Mouse (Mus musculus) forebrain, embryonic 14.5 days (tissue): ENCODE results near the gene Cnr2. TPM values are rescaled to one million over a fixed set of nuclear protein-coding genes. Genes with fewer than 3 reads are reported as not detected.
A peak's percentile ranks its signal among the peaks of the same experiment; 100 is the strongest.

Experiments used
- ATAC-seq: fragments of 200-750 bp; cut with Nextera tagmentation; 2 replicates; pipeline ENCODE4 v1.8.0; 2017; ENCODE audit warnings: mild to moderate bottlenecking, moderate library complexity
- DNase-seq: peaks from one replicate; pipeline ENCODE4 v3.0.0-alpha.2; 2015; ENCODE audit warnings: low spot score
- H3K27ac ChIP-seq: fragments of 300-500 bp; sonication (generic); 2 replicates; pipeline ENCODE4 v1.5.1; 2014; ENCODE audit warnings: low read depth, mild to moderate bottlenecking, control low read depth, low read length, moderate library complexity
- H3K27me3 ChIP-seq: fragments of 300-500 bp; sonication (generic); replicated peaks from 2 replicates; pipeline ENCODE4 v1.6.1; 2014; ENCODE audit warnings: low read length, control low read depth, mixed read lengths; ENCODE audit not compliant: control insufficient read depth, insufficient read depth
- H3K36me3 ChIP-seq: fragments of 300-500 bp; sonication (generic); 2 replicates; pipeline ENCODE4 v1.6.1; 2014; ENCODE audit warnings: low read length, control low read depth; ENCODE audit not compliant: control insufficient read depth, insufficient read depth
- H3K4me1 ChIP-seq: fragments of 300-500 bp; sonication (generic); 2 replicates; pipeline ENCODE4 v1.6.1; 2014; ENCODE audit warnings: antibody characterized with exemption, low read length, control low read depth; ENCODE audit not compliant: control insufficient read depth, insufficient read depth
- H3K4me2 ChIP-seq: fragments of 300-500 bp; sonication (generic); 2 replicates; pipeline ENCODE4 v1.6.1; 2014; ENCODE audit warnings: mild to moderate bottlenecking, control low read depth, low read length
- H3K4me3 ChIP-seq: fragments of 300-500 bp; sonication (generic); 2 replicates; pipeline ENCODE4 v1.5.1; 2014; ENCODE audit warnings: low read depth, low read length, control low read depth
- H3K9ac ChIP-seq: fragments of 300-500 bp; sonication (generic); 2 replicates; pipeline ENCODE4 v1.6.1; 2014; ENCODE audit warnings: mild to moderate bottlenecking, low read length, control low read depth, moderate library complexity
- H3K9me3 ChIP-seq: fragments of 300-500 bp; sonication (generic); replicated peaks from 2 replicates; pipeline ENCODE4 v1.6.1; 2016; ENCODE audit warnings: low read length, control low read depth, mixed read lengths; ENCODE audit not compliant: control insufficient read depth
- WGBS: fragments of 180-500 bp; shearing (Covaris S2); extraction: QIAGEN DNeasy Blood & Tissue Kit; methylation state at CpG from one replicate; pipeline ENCODE4 v1.1.7; 2014; 5-methylcytosine and 5-hydroxymethylcytosine counted together
- polyA plus RNA-seq: library from polyadenylated mRNA; unstranded; fragments of >200 nt; fragmentation: Nextera tagmentation; extraction: Ambion mirVana; gene quantifications from 2 replicates; pipeline ENCODE4 v1.2.1, GENCODE M21; 2014

Gene Cnr2
- polyA plus RNA-seq, 1 experiment from 2014 or later: 0.10 TPM

DNA sequence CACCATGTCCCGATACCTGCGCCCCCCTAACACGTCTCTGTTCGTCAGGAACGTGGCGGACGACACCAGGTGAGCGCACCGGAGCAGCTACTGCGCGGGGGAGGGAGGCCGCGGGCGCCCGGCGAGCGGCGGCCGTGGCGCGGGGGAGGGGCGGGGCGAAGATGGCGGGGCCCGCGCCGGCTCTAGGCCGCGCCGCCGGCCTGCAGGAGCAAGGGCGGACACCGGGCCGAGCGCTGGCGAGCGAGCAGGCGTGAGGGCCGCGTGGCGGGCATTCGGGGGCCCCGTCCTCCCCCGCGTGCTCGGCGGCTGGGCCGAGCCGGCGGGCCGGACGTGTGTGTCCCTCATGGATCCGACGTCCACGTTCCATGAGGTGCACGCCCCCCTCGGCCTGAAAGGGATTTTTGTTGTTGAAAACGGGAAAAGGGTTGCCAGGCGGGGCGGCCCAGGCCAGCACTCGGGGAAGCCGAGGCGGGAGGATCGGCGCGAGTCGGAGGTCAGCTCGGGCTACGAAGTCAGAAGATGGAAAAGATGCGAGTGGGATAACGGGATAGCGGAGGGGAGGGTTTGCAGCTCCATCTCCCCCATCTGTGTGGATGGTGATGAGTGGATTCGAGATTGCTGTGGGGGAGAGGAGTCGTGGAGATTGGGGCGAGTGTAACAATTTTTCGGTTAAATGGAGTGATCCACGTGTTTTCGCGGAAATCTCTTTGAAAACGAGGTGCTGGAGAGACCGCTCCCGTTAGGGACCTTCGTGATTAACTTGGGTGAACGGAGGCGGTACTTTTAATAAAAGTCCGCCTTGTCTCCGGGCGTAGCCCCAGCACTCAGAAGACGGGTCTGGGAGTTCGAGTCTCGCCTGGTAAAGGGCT is 38.7 kb upstream of the Cnr2 start:
- Histone ChIP-seq H3K9me3 (no peaks in the 10 kb centered on the region), H3K27me3 (no peaks in the 10 kb centered on the region), H3K4me3 (peak overlapping the region; percentile 94), H3K4me2 (peak overlapping the region; percentile 65), H3K9ac (peak overlapping the region; percentile 89), H3K36me3 (no peaks in the 10 kb centered on the region), H3K27ac (peak overlapping the region; percentile 99), H3K4me1 (peaks cover 22% of the 10 kb centered on the region)
- peak; percentile 73 for ATAC-seq
- under 1% methylated on average over 67 of the region's 91 CpGs for WGBS
- DNase-seq: peak; percentile 73

DNA sequence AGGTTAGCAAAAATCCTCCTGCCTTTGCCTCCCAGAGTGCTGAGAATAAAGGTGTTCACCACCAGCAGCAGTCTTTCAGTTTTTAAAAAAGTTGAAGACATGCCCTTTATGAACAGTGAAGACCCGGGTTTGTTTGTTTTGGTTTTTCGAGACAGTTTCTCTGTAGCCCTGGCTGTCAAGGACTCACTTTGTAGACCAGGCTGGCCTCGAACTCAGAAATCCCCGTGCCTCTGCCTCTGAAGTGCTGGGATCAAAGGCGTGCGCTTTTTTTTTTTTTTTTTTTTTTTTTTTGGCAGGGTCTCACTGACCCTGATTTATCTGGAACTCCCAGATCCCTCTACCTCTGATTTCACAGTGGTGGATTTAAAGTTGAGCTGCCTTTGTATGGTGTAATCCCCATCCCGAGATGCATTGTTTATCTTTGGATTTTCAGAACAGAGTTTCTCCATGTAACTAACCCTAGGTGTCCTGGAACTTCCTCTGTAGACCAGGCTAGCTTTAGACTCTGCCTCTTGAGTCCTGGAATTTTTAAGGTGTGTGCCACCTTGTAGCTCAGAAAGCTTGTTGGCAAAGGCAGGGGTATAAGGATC is 37.5 kb upstream of the Cnr2 start:
- WGBS: 7% methylated on average over 7 of the region's 7 CpGs
- H3K4me1 ChIP-seq: peaks cover 22% of the 10 kb centered on the region

DNA sequence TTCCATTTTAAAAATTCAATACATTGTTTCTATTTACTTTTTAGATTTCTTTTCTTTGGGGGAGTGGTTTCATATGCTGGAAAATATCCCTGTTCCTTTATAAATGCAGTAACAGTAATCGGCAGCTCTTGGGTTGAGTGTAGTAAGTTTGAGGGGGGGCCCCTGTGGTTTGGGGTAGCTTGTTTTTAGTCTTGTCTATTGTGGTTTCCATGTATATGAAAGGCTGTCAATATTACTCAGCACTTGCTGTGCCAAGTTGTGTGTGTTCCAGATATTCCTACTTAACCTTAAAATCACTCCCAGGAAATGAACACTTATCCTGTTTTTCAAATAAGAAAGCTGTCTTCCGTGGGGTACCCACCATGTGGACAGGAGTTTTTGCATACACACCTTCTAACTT is 26.2 kb upstream of the Cnr2 start:
- WGBS: 58% methylated on average over 2 of the region's 2 CpGs
- Histone ChIP-seq H3K9ac (no peak overlapping the region), H3K27ac (no peak overlapping the region), H3K9me3 (no peaks in the 10 kb centered on the region), H3K36me3 (peaks cover 30% of the 10 kb centered on the region), H3K4me1 (peaks cover 17% of the 10 kb centered on the region), H3K4me2 (no peak overlapping the region), H3K4me3 (no peak overlapping the region), H3K27me3 (no peaks in the 10 kb centered on the region)
- no peak for DNase-seq
- ATAC-seq: no peak

More for the DNA sequence above, 37.5 kb upstream of the Cnr2 start:
- Histone ChIP-seq H3K4me3 (peak overlapping the region; percentile 94), H3K4me2 (peak overlapping the region; percentile 65), H3K27me3 (no peaks in the 10 kb centered on the region), H3K36me3 (0 out of 2 replicates have a peak, but pooled peaks cover 7% of the 10 kb centered on the region), H3K27ac (no peak overlapping the region), H3K9me3 (no peaks in the 10 kb centered on the region), H3K9ac (peak overlapping the region; percentile 89)
- ATAC-seq (no peak), DNase-seq (no peak)

DNA sequence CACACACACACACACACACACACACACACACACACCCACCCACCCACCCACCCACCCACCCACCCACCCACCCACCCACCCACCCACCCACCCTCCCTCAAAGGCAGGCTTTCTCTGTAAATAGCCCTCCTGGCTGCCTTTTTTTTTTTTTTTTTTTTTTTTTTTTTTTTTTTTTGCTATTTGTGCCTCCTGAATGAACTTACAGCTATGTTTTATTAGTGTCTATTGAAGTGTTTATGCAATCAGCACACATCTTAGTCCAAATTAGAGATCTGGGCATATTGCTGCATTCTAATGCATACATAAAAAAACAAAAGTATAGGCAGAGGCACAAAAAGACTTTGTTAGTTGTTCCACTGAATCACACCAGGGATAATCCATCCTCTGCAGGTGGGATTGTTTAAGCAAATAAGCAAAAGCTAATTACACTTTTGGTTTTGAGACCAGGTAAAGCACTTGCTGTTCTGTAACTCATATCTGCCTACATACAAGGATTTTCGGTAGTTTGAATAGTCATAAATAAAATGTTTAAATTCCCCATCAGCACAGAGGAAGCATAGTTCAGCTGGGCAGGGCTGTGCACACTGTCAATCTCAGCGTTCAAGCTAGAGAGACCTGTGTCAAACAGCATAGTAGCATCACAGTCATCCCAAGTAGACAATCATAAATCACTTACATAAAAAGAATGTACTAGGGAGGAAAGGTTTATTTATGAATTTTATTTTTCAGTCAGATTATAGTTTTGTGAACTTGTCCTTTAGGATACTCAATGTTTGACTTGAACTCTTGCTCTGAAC is 24.8 kb upstream of the Cnr2 start:
- no peaks in the 10 kb centered on the region for H3K9me3 ChIP-seq
- no peak overlapping the region for H3K27ac ChIP-seq
- no peaks in the 10 kb centered on the region for H3K27me3 ChIP-seq
- H3K36me3 ChIP-seq: peaks cover 30% of the 10 kb centered on the region
- H3K4me3 ChIP-seq: peak overlapping the region; percentile 5; the same call in 1 of the 2 replicates
- WGBS: 38% methylated on average over 2 of the region's 2 CpGs
- peak overlapping the region; percentile 35 for H3K4me2 ChIP-seq
- no peak for ATAC-seq
- peak overlapping the region; percentile 35; the same call in 1 of the 2 replicates for H3K9ac ChIP-seq
- no peak for DNase-seq
- H3K4me1 ChIP-seq: peaks cover 27% of the 10 kb centered on the region

DNA sequence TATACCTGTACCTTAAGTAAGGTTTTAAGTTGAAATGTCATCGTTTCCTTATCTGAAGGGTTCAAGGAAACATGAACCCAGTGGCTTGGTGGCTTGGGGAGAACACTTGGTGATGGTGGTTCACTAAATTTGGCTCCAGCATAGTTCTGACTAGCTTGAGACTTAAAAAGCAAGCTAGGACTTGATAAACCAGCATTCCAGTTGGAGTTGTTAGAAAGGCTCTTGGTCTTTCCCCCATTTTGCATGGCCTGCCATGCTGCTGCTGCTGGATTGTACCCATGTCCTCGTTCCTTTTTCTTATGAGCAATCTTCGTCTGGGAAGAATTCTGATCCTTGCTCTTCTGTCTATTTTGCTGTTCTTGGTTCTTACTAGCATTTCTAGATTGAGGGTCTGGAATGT is 23.2 kb upstream of the Cnr2 start:
- no peaks in the 10 kb centered on the region for H3K27me3 ChIP-seq
- peak overlapping the region; percentile 95 for H3K9ac ChIP-seq
- ATAC-seq (no peak), DNase-seq (no peak)
- peaks cover 40% of the 10 kb centered on the region for H3K4me1 ChIP-seq
- H3K27ac ChIP-seq: no peak overlapping the region
- 50% methylated on average over 3 of the region's 3 CpGs for WGBS
- H3K4me2 ChIP-seq: peak overlapping the region; percentile 81
- H3K4me3 ChIP-seq: peak overlapping the region; percentile 64
- H3K9me3 ChIP-seq: no peaks in the 10 kb centered on the region
- peaks cover 25% of the 10 kb centered on the region for H3K36me3 ChIP-seq

DNA sequence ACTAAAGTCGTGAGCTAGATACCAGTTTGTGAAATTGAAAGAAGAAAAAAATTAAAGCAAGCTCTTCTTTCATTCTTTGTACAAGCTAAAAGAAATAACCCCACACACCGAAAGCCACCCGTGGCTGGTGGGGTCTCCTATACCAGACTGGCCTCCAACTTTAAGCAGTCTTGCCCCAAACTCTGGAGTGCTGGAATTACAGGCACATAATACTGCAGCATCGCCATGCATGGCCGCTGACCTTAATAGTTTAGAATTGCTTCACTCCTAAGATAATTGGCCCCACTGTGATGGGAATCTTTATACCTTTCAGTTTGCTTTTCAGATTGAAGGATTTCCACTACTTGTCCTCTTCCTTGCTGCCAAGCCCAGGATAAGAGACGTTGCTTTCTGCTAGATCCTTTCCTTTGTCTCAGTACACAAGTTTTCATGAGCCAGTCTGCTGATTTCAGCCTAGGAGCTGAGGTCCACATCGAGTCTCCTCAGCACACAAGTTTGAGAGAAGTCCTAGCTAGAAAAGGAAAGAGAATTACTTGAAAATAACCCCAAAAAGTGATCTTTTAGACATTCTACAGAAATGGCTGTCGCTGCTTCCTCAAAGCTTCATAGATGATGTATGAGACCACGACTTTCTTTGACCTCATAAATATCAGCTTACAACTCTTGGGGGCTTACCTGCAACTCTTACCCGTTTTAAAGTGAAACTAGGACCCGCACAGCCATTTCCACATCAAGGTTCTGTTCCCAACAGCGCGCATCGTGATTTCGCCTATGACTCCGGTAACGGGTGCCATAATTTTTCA is 22.4 kb upstream of the Cnr2 start:
- ATAC-seq: no peak

DNA sequence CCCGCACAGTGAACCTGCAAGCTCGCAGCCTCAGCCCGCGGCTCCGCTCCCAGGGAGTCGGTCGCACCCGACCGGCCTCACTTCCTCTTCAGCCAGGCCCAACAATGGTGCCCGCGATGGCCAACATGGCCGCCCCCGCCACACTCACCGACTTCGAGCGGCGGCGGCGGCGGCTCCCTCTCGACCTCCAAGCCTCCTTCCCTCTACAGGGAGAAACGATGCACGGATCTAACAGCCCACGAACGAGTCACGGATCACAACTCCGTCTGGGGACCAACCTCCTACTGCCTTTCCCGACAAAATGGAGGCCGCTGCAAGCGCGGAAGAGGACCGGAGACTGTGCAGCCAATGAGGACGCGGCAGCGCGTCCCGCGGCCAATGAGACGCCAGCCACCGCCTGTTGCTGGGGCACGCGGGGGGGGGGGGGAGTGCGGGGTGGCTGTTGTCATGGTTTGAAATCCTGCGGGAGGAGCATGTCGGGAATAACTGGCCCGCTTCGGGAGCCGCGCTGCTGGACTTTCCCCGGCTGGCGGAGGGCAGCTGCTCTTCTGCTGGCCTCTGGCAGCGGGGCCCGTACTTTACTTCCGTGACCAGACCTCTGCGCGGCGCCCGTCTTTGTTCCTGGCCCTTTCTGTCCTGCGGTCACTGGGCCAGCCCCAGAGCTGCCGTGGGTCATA is 21.5 kb upstream of the Cnr2 start, which contains the start of gene Pnrc2:
Pnrc2 (minus strand) TSS at position 325 of the 677 bp plus-strand sequence.
- Histone ChIP-seq H3K4me1 (peaks cover 40% of the 10 kb centered on the region), H3K27me3 (no peaks in the 10 kb centered on the region), H3K27ac (peak within 1 kb of the TSS; percentile 99), H3K36me3 (peaks cover 25% of the 10 kb centered on the region), H3K4me2 (peak within 1 kb of the TSS; percentile 81), H3K9me3 (no peaks in the 10 kb centered on the region), H3K9ac (peak within 1 kb of the TSS; percentile 95), H3K4me3 (peak within 1 kb of the TSS; percentile 64)
- under 1% methylated on average over 45 of the region's 60 CpGs for WGBS
- DNase-seq (peak; percentile 97), ATAC-seq (peak; percentile 97)

More for the DNA sequence above, 22.4 kb upstream of the Cnr2 start:
- peak overlapping the region; percentile 64 for H3K4me3 ChIP-seq
- H3K27ac ChIP-seq: peak overlapping the region; percentile 99
- H3K36me3 ChIP-seq: peaks cover 25% of the 10 kb centered on the region
- peak overlapping the region; percentile 95 for H3K9ac ChIP-seq
- DNase-seq: no peak
- peaks cover 40% of the 10 kb centered on the region for H3K4me1 ChIP-seq
- peak overlapping the region; percentile 81 for H3K4me2 ChIP-seq
- WGBS: 7% methylated on average over 17 of the region's 17 CpGs
- no peaks in the 10 kb centered on the region for H3K9me3 ChIP-seq
- no peaks in the 10 kb centered on the region for H3K27me3 ChIP-seq
